Mouse (Mus musculus): ENCODE measurements around the gene Fam136a.
A peak's percentile ranks its signal among the peaks of the same experiment; 100 is the strongest.
"Not testable (repeated sequence)": the region's sequence is repeated elsewhere in the genome, so short reads cannot be mapped to it uniquely, and the experiment has no call there.

The Fam136a gene

GRCm38 (mm10) chr6:86365371-86366124 is at the start of gene Fam136a:
Fam136a (plus strand) TSS chr6:86365646.
- peak; percentile 86 to 88 for DNase-seq (ENCODE audit: low spot score in 2 of 2)

GRCm38 (mm10) chr6:86317066-86317465 is 48.4 kb upstream of the Fam136a start:
- no peak for DNase-seq (ENCODE audit: low spot score in 2 of 2)

GRCm38 (mm10) chr6:86318855-86319254 is 46.6 kb upstream of the Fam136a start:
- DNase-seq (ENCODE audit: low spot score in 2 of 2), result peak; percentile 8 to 30

- DNase-seq (ENCODE audit: low spot score in 2 of 2), result no peak
These were observed 43.3 kb upstream of the Fam136a start for GRCm38 (mm10) chr6:86322031-86322563.

GRCm38 (mm10) chr6:86322991-86323390 is 42.5 kb upstream of the Fam136a start:
- no peak for DNase-seq (ENCODE audit: low spot score in 2 of 2)

- DNase-seq (ENCODE audit: low spot score in 2 of 2), result no peak
These were observed 41.0 kb upstream of the Fam136a start for GRCm38 (mm10) chr6:86324400-86324799.

- no peak for DNase-seq (ENCODE audit: low spot score in 2 of 2)
These were observed 39.8 kb upstream of the Fam136a start for GRCm38 (mm10) chr6:86325646-86326045.

GRCm38 (mm10) chr6:86326866-86327265 is 38.6 kb upstream of the Fam136a start:
- no peak for DNase-seq (ENCODE audit: low spot score in 2 of 2)

GRCm38 (mm10) chr6:86328369-86328768 is 37.1 kb upstream of the Fam136a start:
- no peak for DNase-seq (ENCODE audit: low spot score in 2 of 2)

- no peak for DNase-seq (ENCODE audit: low spot score in 2 of 2)
These were observed 35.5 kb upstream of the Fam136a start for GRCm38 (mm10) chr6:86329943-86330342.

GRCm38 (mm10) chr6:86335121-86335849 is 30.2 kb upstream of the Fam136a start:
- no peak for DNase-seq (ENCODE audit: low spot score in 2 of 2)

- DNase-seq (ENCODE audit: low spot score in 2 of 2), result no peak
These were observed 29.6 kb upstream of the Fam136a start for GRCm38 (mm10) chr6:86335860-86336259.

GRCm38 (mm10) chr6:86336340-86336739 is 29.1 kb upstream of the Fam136a start:
- DNase-seq (ENCODE audit: low spot score in 2 of 2), result not testable (repeated sequence)

- no peak for DNase-seq (ENCODE audit: low spot score in 2 of 2)
These were observed 21.8 kb upstream of the Fam136a start for GRCm38 (mm10) chr6:86343656-86344055.

GRCm38 (mm10) chr6:86346063-86346462 is 19.4 kb upstream of the Fam136a start:
- DNase-seq (ENCODE audit: low spot score in 2 of 2), result no peak

GRCm38 (mm10) chr6:86349257-86349656 is 16.2 kb upstream of the Fam136a start:
- DNase-seq (ENCODE audit: low spot score in 2 of 2), result no peak

- no peak for DNase-seq (ENCODE audit: low spot score in 2 of 2)
These were observed 10.5 kb upstream of the Fam136a start for GRCm38 (mm10) chr6:86354948-86355347.

GRCm38 (mm10) chr6:86356956-86357355 is 8.5 kb upstream of the Fam136a start:
- DNase-seq (ENCODE audit: low spot score in 2 of 2), result no peak

GRCm38 (mm10) chr6:86360691-86361090 is 4.8 kb upstream of the Fam136a start:
- DNase-seq (ENCODE audit: low spot score in 2 of 2), result no peak

- no peak for DNase-seq (ENCODE audit: low spot score in 2 of 2)
These were observed 4.1 kb upstream of the Fam136a start for GRCm38 (mm10) chr6:86361373-86361772.

GRCm38 (mm10) chr6:86364442-86365141 is 854 bp upstream of the Fam136a start:
- peak; percentile 55 to 68 for DNase-seq (ENCODE audit: low spot score in 2 of 2)
